Mouse (Mus musculus) kidney, postnatal 36 days (tissue): ENCODE measurements around the gene Irgm1.
A peak's percentile ranks its signal among the peaks of the same experiment; 100 is the strongest.
"Not testable (repeated sequence)": the region's sequence is repeated elsewhere in the genome, so short reads cannot be mapped to it uniquely, and the experiment has no call there.

Source experiments
- DNase-seq, 2 experiments: peaks; one replicate each; pipeline ENCODE4 v3.0.0; 2021 to 2022; ENCODE audit warnings: mixed read lengths in 2 of 2

Gene Irgm1

DNA sequence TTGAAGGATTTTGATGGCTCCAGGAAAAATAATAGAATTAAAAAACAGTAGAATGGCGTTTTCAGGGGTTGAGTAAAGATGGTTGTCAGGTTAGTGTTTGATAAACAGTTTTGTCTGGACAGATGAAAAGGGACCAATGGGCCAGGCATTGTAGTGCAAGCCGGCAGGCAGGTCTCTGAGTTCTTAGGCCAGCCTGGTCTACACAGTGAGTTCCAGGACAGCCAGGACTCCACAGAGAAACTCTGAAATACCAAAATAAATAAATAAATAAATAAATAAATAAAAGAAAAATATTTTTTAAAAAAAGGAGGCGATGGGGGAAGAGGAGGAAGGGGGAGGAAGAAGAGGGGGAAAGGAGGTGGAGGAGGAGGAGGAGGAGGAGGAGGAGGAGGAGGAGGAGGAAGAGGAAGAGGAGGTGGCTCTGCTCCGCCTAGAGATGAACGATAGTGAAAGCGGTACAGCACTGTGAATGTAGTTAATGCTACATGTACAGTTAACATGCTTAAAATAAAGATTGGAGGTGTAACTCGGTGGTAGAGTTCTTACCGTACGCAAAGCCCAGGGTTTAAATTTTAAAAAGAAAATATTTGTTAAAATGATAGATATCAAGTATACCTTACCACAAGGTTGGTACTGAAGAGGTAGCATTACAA, 38.3 kb downstream of the Irgm1 start:
- no peak for DNase-seq

- DNase-seq: no peak
These were observed 40.2 kb downstream of the Irgm1 start for GRCm38 (mm10) chr11:48831273-48831672.

DNA sequence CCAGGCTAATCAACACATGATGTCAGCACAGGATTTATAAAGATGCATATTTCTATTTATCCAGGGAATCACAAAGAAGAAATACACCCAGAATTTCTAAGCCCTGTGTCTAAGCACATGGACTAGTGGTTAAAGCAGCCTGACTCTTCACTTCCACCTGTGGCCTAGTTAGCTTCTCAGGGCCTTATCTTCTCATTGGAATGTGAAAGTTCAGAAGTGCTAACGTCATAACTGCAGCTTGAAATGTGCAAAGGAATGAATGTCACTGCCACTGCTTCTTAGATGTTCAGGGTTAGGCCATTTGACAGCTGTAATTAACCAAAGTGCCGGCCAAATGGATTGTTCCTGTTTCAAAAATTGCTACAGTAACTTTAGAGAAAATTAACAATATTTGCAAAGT, 41.2 kb downstream of the Irgm1 start:
- DNase-seq: no peak

- no peak for DNase-seq
These were observed 43.6 kb downstream of the Irgm1 start for GRCm38 (mm10) chr11:48827926-48828325.

DNA sequence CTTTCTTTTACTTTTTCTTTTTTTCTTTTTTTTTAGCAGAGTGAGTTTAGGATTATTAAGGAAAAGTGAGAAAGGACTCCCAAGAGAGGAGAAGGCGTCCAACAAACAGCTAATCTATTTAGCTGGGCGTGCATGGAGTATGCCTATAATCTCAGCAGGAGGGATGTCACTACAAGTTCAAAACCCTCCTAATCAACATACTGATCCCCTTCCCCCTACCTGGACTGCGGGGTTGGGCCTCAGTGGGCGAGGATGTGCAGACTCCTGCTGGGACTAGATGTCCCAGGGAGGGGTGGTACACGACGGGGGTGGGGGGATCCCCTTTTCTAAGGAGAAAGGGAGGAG, 44.8 kb downstream of the Irgm1 start:
- no peak for DNase-seq

- not testable (repeated sequence) for DNase-seq
These were observed 45.3 kb downstream of the Irgm1 start, which contains the start of the genes Trim7 and Gm12184 for GRCm38 (mm10) chr11:48825979-48826751. Trim7 (plus strand) TSS chr11:48826140. Gm12184 (minus strand) TSS chr11:48826655.

DNA sequence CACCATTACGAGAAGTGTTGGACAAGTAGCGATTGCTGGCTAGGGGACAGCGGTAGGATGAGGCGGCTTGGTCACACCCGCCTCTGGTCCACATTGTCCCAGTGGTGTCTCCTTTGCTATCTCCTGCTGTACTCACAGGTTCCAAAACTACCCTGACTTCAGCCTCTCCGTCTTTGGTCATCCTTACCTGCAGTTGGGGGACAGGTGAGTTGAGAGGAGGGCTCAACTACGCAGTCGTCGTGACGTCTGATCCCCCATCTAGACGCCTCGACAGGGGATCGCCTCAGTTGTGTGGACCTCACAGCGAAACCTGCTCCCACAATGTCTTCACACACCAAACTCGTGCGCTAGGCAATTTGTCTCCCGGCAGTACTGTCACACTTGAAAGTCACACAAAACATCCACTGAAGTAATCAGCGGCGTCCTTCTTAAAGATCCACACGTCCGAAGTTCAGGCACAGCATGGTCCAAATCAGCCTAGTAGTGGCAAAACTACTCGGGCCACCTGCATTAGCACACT, 47.1 kb downstream of the Irgm1 start:
- DNase-seq: no peak

DNA sequence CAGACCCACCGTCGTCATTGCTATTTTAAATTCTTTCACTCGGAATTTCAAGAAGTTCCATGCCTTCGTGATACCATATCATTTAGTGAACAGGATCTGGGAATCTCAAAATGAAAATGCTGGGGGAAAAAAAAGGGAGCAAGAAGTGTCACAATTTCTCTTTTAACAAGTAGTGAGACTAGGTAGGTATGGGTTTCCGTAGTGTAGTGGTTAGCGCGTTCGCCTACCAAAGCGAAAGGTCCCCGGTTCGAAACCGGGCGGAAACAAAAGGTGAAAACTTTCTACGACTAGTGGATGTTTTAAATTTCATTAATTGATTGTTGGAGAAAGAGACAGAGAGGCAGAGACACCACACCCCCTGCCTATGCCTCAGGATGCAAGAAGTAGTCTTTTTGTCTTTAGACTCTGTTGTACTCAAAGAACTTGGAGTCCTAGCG, 47.9 kb downstream of the Irgm1 start:
- peak in 1 of 2 experiments; percentile 71 for DNase-seq

DNA sequence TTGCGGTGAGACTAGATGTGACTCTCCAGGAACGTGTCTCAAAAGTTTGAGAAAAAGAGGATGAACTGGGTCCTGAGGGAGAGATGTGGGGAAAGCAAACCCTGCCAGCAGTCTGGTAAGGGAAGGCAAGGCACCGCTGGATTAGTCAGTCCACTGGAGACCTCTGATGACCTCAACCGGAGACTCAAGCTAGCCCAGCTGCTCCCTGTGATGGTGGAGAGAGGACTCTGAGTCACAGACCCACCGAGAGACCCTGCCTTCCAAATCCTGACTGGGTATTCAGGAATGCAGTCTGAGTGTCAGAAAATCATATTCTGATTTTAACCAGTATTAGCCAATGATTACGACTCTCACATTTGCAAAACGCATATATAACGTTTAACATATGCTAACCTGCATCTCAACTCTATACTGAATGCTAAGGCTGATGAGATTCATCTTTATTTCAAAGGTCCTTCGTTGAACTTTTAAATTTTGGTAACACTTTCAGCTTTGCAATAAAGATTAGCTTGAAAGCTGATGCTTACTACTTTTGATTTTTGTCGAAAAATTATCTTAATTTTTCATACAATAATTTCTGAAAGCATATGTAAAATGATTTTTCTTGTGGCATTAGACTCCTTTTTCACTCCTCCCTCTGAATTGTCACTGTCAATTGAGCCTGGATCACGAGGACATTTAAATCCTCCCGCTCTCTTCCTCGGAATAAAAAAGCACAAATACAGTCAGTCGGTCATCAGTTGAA, 48.5 kb downstream of the Irgm1 start:
- DNase-seq: no peak

DNA sequence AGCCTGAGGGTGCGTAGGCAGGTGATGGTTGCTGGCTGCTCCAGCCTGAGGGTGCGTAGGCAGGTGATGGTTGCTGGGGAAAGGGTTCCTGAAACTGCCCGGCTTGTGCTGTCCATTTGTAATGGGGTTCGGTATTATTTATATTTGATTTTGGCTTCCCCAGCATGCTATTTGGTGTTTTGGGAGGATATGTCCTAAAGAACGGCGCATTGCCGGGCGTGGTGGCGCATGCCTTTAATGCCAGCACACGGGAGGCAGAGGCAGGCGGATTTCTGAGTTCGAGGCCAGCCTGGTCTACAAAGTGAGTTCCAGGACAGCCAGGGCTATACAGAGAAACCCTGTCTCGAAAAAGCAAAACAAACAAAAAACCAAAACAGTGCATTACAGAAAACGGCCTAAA, 50.2 kb downstream of the Irgm1 start:
- not testable (repeated sequence) for DNase-seq

GRCm38 (mm10) chr11:48820308-48820674, 51.2 kb downstream of the Irgm1 start:
- DNase-seq: no peak

GRCm38 (mm10) chr11:48819614-48820307, 51.7 kb downstream of the Irgm1 start:
- no peak for DNase-seq

DNA sequence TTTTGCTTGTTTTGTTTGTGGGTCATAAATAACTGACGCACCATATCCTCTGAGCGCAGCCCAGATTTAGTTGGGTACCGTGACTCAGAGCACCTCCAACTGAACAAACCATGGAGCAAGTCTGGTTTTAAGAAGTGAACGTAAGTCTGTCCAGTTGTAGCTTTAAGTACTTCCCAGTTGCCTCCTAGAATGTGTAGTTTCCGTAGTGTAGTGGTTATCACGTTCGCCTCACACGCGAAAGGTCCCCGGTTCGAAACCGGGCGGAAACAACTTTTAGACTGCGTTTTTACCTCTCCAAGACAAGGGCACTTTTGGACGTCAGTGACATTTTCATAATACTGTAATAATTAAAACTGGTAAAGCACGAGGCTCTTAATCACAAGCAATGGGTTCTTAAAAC, 53.1 kb downstream of the Irgm1 start:
- DNase-seq: peak; percentile 91 to 92

DNA sequence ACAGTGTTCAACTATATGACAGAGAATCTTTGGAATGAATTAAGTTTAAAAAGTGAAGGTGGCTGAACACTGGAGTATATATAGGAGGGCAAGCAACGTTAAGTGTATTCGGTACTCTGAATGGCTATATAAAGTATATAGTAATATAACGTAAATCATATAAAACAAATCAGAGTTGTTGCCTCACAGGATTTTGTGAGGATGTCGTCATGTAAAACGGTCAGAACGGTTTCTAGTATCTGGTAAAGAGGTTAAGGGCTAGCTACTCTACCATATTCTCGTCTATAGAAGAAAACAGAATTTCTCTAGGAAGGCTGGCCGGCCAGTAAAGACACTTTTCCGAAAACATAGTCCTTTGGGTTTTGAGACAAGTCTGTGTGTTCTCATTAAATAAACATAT, 53.7 kb downstream of the Irgm1 start:
- DNase-seq: no peak

GRCm38 (mm10) chr11:48816800-48817665, 54.5 kb downstream of the Irgm1 start, which contains the start of gene Trim41:
Trim41 (minus strand) TSS chr11:48817353.
- peak; percentile 99 to 100 for DNase-seq

DNA sequence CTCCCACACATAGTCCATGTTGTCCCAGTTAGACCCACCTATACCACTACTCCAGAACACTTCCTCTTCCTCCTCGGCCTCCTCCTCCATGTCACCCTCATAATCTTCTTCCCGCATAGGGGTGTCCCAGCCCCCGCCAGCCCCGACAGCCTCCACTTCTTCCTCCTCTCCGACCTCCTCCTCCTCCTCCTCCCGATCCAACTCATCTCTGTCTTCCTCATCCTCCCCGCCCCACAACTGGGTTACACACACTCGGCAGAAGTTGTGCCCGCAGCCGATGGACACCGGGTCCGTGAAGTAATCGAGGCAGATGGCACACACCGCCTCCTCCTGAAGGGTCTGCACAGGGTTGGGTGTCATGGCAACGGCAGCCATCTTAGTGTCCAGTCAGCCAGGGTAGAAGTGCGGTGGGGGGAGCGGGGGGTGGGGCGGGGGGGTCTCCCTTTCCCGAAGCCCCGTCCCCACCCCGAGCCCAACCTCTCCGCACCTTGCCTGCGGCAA, 55.2 kb downstream of the Irgm1 start:
- DNase-seq: peak in 1 of 2 experiments; percentile 59

GRCm38 (mm10) chr11:48815851-48816250, 55.6 kb downstream of the Irgm1 start:
- no peak for DNase-seq

- no peak for DNase-seq
These were observed 57.7 kb downstream of the Irgm1 start for GRCm38 (mm10) chr11:48813782-48814181.
